ENCODE assay signal across 13 mouse cellular contexts in genomic region chr6:52224895-52225611, GRCm38 (mm10). TPM values are rescaled to one million over a fixed set of nuclear protein-coding genes. Genes with fewer than 3 reads are reported as not detected.
A peak's percentile ranks its signal among the peaks of the same experiment; 100 is the strongest.
DNase-seq lines count a peak whose midpoint lies in the region; ATAC-seq lines count a peak whose summit lies in the region.
"Had no signal": no experiment of that assay in that cellular context is flagged by ENCODE, and none has a peak within 500 bp of the region (broad histone marks: within the 10 kb centered on the region; RNA-seq: fewer than 3 reads in every experiment).

No protein-coding gene starts in this region.

- peak overlapping the region; percentile 39 for H3K4me2 ChIP-seq in liver, embryonic 13.5 days

- no peak overlapping the region for H3K9ac ChIP-seq in liver, embryonic 13.5 days

- H3K4me1 ChIP-seq in liver, embryonic 13.5 days (replicated peaks) = 0 out of 2 replicates have a peak, but pooled peaks cover 4% of the 10 kb centered on the region

- H3K9me3 ChIP-seq in liver, embryonic 13.5 days (replicated peaks) = no peaks in the 10 kb centered on the region

- DNase-seq in gastrocnemius, postnatal 36 days = peak; percentile 3 to 32
- no peak for DNase-seq in gastrocnemius, adult 18-20 months (ENCODE audit: low spot score)
- peak; percentile 62 for DNase-seq in A20 (ENCODE audit: low read depth, low spot score)
- peak; percentile 64 for DNase-seq in kidney, adult 18-20 months
- DNase-seq in liver, embryonic 13.5 days = no peak
- DNase-seq in adrenal gland, postnatal 10 days = no peak
- no peak for DNase-seq in layer of hippocampus, postnatal 25 days (ENCODE audit: extremely low spot score in 1 of 2, low spot score in 1 of 2)
- DNase-seq: cerebellum, adult 2 months had no signal

- no peak for ATAC-seq in liver, embryonic 13.5 days (ENCODE audit: low read depth)
- no peak for ATAC-seq in frontal cortex, adult (ENCODE audit: low TSS enrichment)
- ATAC-seq: lung, postnatal 0 days had no signal

- H3K36me3 ChIP-seq in liver, embryonic 13.5 days = no peaks in the 10 kb centered on the region

- intact Hi-C loops in gastrocnemius, postnatal 36 days (cut with DNase I) = loop anchor here (5.0 to 10.0 kb wide), 3 partner anchors 353 to 1420 kb away; partner anchors contain the start of gene Hnrnpa2b1

- 3% methylated on average over 35 of the region's 36 CpGs for WGBS in liver, embryonic 13.5 days (ENCODE audit: insufficient replicate concordance)

- peak overlapping the region; percentile 32 for H3K4me3 ChIP-seq in liver, embryonic 13.5 days (replicated peaks)
- H3K4me3 ChIP-seq: erythroblast, embryonic 14.5 days had no signal

- no peak overlapping the region for H3K27ac ChIP-seq in liver, embryonic 13.5 days

- H3K27me3 ChIP-seq in liver, embryonic 13.5 days = peaks cover 99% of the 10 kb centered on the region

RNA-seq across cellular contexts. Expression of gene Hoxa7, which starts 3.4 kb away (rescaled TPM):
- total RNA-seq in gastrocnemius, postnatal 36 days (2021) = 1 to 10 TPM; 3.7 to 4.0 TPM
- total RNA-seq in gastrocnemius, adult 18-20 months (2021) = 1 to 10 TPM; 4.7 to 5.0 TPM
- polyA plus RNA-seq in liver, embryonic 13.5 days (2015; fragmentation: Nextera tagmentation; extraction: Ambion mirVana) = 0.52 and 0.59 TPM in 2 replicates
- total RNA-seq in adrenal gland, postnatal 10 days (2021) = 10 to 100 TPM; 21.5 to 26.6 TPM
- not detected for total RNA-seq in layer of hippocampus, postnatal 25 days (2021)
- total RNA-seq: monocyte, adult 5-6 weeks had no signal

RNA-seq across cellular contexts. Expression of gene Hoxa9, which starts 5.8 kb away (rescaled TPM):
- 1 to 10 TPM; 3.9 to 6.8 TPM for total RNA-seq in gastrocnemius, postnatal 36 days (2021)
- total RNA-seq in gastrocnemius, adult 18-20 months (2021) = 1 to 10 TPM; 7.2 to 7.4 TPM
- 0.44 and 0.89 TPM in 2 replicates for polyA plus RNA-seq in liver, embryonic 13.5 days (2015; fragmentation: Nextera tagmentation; extraction: Ambion mirVana)
- 1 to 10 TPM; 3.0 to 4.4 TPM for total RNA-seq in adrenal gland, postnatal 10 days (2021)
- total RNA-seq in layer of hippocampus, postnatal 25 days (2021) = not detected
- total RNA-seq: heart, adult 18-20 months; monocyte, adult 5-6 weeks had no signal
- polyA plus RNA-seq: cerebellum, adult 2 months; erythroblast, embryonic 14.5 days had no signal

RNA-seq across cellular contexts. Expression of gene Gm28308, which starts 11.9 kb away (rescaled TPM):
- total RNA-seq in gastrocnemius, postnatal 36 days (2021) = under 1 TPM in 1 of 2 experiments, not detected in 1; 0.71 TPM
- under 1 TPM in 1 of 2 experiments, not detected in 1; 0.39 TPM for total RNA-seq in gastrocnemius, adult 18-20 months (2021)
- polyA plus RNA-seq in liver, embryonic 13.5 days (2015; fragmentation: Nextera tagmentation; extraction: Ambion mirVana) = not detected in 2 replicates
- 1 to 10 TPM in 1 of 2 experiments, under 1 TPM in 1; 0.91 to 1.5 TPM for total RNA-seq in adrenal gland, postnatal 10 days (2021)
- total RNA-seq in layer of hippocampus, postnatal 25 days (2021) = not detected
- total RNA-seq: heart, adult 18-20 months had no signal
- polyA plus RNA-seq: cerebellum, adult 2 months; erythroblast, embryonic 14.5 days; lung, postnatal 0 days had no signal

RNA-seq across cellular contexts. Expression of gene Hoxa3, which starts 11.9 kb away (rescaled TPM):
- total RNA-seq in gastrocnemius, postnatal 36 days (2021) = 1 to 10 TPM; 1.9 to 2.2 TPM
- total RNA-seq in gastrocnemius, adult 18-20 months (2021) = 1 to 10 TPM; 1.6 to 3.0 TPM
- polyA plus RNA-seq in liver, embryonic 13.5 days (2015; fragmentation: Nextera tagmentation; extraction: Ambion mirVana) = 0.24 and 0.43 TPM in 2 replicates
- 10 to 100 TPM in 1 of 2 experiments, 1 to 10 TPM in 1; 5.9 to 13.5 TPM for total RNA-seq in adrenal gland, postnatal 10 days (2021)
- total RNA-seq in layer of hippocampus, postnatal 25 days (2021) = not detected
- total RNA-seq: monocyte, adult 5-6 weeks had no signal
- polyA plus RNA-seq: erythroblast, embryonic 14.5 days had no signal

RNA-seq across cellular contexts. Expression of gene Hoxa10, which starts 15.6 kb away (rescaled TPM):
- total RNA-seq in gastrocnemius, postnatal 36 days (2021) = 10 to 100 TPM; 13.6 to 16.9 TPM
- total RNA-seq in gastrocnemius, adult 18-20 months (2021) = 10 to 100 TPM; 13.7 to 15.0 TPM
- polyA plus RNA-seq in liver, embryonic 13.5 days (2015; fragmentation: Nextera tagmentation; extraction: Ambion mirVana) = 0.14 and 0.15 TPM in 2 replicates
- total RNA-seq in adrenal gland, postnatal 10 days (2021) = 1 to 10 TPM in 1 of 2 experiments, under 1 TPM in 1; 0.42 to 1.5 TPM
- not detected for total RNA-seq in layer of hippocampus, postnatal 25 days (2021)
- total RNA-seq: heart, adult 18-20 months; monocyte, adult 5-6 weeks had no signal
- polyA plus RNA-seq: cerebellum, adult 2 months; erythroblast, embryonic 14.5 days; lung, postnatal 0 days had no signal

Comparison
In these comparisons a context has a peak if more than half of its experiments do, and no peak if none do; other contexts are left out.
1. DNase-seq: peak in gastrocnemius, postnatal 36 days (2 of 2), A20 (single experiment) and kidney, adult 18-20 months (single experiment); none in gastrocnemius, adult 18-20 months (single experiment), liver, embryonic 13.5 days (single experiment), adrenal gland, postnatal 10 days (single experiment) and layer of hippocampus, postnatal 25 days (0 of 2).
2. RNA of gene Hoxa9, which starts 5.8 kb away (total RNA-seq): 7.2 to 7.4 TPM in gastrocnemius, adult 18-20 months, 3.9 to 6.8 TPM in gastrocnemius, postnatal 36 days and 3.0 to 4.4 TPM in adrenal gland, postnatal 10 days; not detected in layer of hippocampus, postnatal 25 days; every median in the first group is over 4 times any median in the second.